Mouse (Mus musculus): Measurements from ENCODE around the gene Tbc1d23. TPM values are rescaled to one million over a fixed set of nuclear protein-coding genes. Genes with fewer than 3 reads are reported as not detected.

Tbc1d23 gene
- polyA plus RNA-seq, 1 experiment, result 17.5 TPM

DNA sequence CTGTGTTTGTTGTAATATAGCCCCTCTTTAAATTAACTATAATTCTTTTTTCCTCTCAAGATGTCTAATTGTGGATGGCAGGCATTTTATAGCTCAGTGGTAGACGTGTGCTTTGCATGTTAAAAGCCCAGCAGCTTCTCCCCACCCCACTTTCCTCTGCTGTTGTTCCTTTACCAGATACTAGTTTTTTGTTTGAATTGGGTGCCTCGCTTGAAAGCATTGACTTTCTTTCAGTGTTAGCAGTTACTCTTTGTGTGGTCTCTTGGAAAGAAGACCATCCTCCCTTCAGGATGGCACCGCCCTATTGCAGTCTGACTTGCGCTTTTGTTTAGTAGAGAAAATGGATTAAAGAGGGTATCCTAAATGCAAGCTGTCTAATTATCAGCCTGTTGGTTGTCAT lies 99.8 kb downstream of the Tbc1d23 start:
- H3K27me3 ChIP-seq (ENCODE audit: control insufficient read depth, insufficient read depth, low read length), result no peaks in the 10 kb centered on the region
- no peak overlapping the region for H3K4me3 ChIP-seq (ENCODE audit: control insufficient read depth, insufficient read depth, low read length)
- no peaks in the 10 kb centered on the region for H3K4me1 ChIP-seq (replicated peaks; ENCODE audit: control insufficient read depth, insufficient read depth, low read length)
- DNase-seq, result no peak
- TF ChIP-seq POLR2A (IDR thresholded peaks at IDR 0.05; ENCODE audit: control insufficient read depth, extremely low read depth, insufficient read depth, low read length, poor library complexity) (no peak), CTCF (IDR thresholded peaks at IDR 0.05; ENCODE audit: borderline replicate concordance, control insufficient read depth, extremely low read depth, insufficient read depth, low read length, poor library complexity) (no peak)
- no peak overlapping the region for H3K27ac ChIP-seq (ENCODE audit: control insufficient read depth, insufficient read depth, low read length)
- 98% methylated on average over 4 of the region's 4 CpGs for WGBS
- peaks cover 10% of the 10 kb centered on the region for H3K36me3 ChIP-seq (ENCODE audit: control insufficient read depth, insufficient read depth, low read length)

DNA sequence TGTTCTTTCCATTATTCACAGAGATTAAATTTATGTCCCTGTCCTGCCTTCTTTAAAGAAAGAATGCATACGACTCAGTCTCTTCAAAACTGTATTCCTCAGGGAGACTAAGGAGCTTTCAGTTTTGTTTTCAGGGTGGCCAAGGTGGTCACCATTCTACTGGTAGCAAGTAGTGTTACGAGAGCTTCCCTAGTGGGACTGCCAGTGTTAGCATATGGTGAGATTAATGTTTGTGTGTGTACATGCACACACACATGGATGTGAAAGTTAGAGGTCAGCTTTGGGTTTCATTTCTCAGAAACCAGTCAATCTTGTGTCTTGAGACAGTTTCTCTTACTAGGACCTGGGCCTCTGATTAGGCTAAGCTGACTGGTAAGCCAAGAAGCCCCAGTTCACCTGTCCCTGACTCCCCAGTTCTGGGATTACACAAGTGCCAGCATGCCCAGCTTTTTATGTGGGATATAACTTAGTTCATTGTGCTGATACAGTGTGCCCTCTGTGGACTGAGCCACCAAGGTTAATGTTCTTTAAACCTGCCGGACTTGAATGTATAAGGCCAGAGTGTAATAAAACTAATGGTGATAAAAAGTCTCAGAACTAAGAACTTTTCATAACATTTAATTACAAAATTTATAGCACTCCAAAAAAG lies 100.4 kb downstream of the Tbc1d23 start:
- no peaks in the 10 kb centered on the region for H3K4me1 ChIP-seq (replicated peaks; ENCODE audit: control insufficient read depth, insufficient read depth, low read length)
- DNase-seq, result no peak
- H3K4me3 ChIP-seq (ENCODE audit: control insufficient read depth, insufficient read depth, low read length), result no peak overlapping the region
- 76% methylated on average over 3 of the region's 3 CpGs for WGBS
- H3K36me3 ChIP-seq (ENCODE audit: control insufficient read depth, insufficient read depth, low read length), result peaks cover 10% of the 10 kb centered on the region
- TF ChIP-seq POLR2A (IDR thresholded peaks at IDR 0.05; ENCODE audit: control insufficient read depth, extremely low read depth, insufficient read depth, low read length, poor library complexity), result no peak
- no peak for TF ChIP-seq CTCF (IDR thresholded peaks at IDR 0.05; ENCODE audit: borderline replicate concordance, control insufficient read depth, extremely low read depth, insufficient read depth, low read length, poor library complexity)
- H3K27ac ChIP-seq (ENCODE audit: control insufficient read depth, insufficient read depth, low read length), result no peak overlapping the region
- no peaks in the 10 kb centered on the region for H3K27me3 ChIP-seq (ENCODE audit: control insufficient read depth, insufficient read depth, low read length)

DNA sequence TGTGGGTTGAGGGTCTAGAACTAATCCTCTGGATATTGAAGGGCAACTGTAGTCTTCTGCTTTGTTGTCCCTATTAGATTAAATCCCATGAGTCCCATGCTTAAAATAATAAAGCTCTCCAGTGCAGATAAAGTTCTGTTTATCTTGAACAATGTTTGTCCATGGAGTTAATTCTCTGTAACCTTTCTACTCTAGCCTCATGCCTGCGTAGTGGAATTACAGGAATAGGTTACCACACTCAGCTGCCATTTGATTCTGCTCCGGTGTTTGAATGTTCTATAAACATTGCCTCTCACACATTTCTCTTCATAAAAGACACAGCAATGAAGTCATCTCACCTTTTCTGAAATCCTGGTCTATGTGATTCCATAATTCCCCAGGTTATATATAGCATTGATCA lies 103.5 kb downstream of the Tbc1d23 start:
- Histone ChIP-seq H3K27ac (ENCODE audit: control insufficient read depth, insufficient read depth, low read length) (no peak overlapping the region), H3K4me3 (ENCODE audit: control insufficient read depth, insufficient read depth, low read length) (no peak overlapping the region), H3K36me3 (ENCODE audit: control insufficient read depth, insufficient read depth, low read length) (no peaks in the 10 kb centered on the region), H3K27me3 (ENCODE audit: control insufficient read depth, insufficient read depth, low read length) (no peaks in the 10 kb centered on the region), H3K4me1 (replicated peaks; ENCODE audit: control insufficient read depth, insufficient read depth, low read length) (no peaks in the 10 kb centered on the region)
- DNase-seq, result no peak
- TF ChIP-seq CTCF (IDR thresholded peaks at IDR 0.05; ENCODE audit: borderline replicate concordance, control insufficient read depth, extremely low read depth, insufficient read depth, low read length, poor library complexity), result no peak
- TF ChIP-seq POLR2A (IDR thresholded peaks at IDR 0.05; ENCODE audit: control insufficient read depth, extremely low read depth, insufficient read depth, low read length, poor library complexity), result no peak
- 92% methylated on average over 2 of the region's 2 CpGs for WGBS

DNA sequence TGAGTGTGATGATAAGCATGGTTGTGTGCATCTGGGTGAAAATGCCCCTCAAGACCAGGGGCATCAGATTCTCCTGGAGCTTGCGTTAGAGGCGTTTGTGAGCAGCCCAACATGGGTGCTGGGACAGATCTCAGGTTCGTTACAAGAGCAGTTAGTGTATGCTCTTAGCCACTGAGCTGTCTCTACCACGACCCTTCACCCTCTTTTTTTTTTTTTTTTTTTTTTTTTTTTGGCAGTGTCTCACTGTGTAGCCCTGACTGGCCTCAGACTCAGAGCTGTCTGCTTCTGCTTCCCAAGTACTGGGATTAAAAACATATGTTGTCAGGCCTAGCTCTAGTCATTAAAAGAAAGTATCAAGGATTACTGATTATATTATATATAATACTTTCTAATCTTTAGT lies 105.0 kb downstream of the Tbc1d23 start:
- Histone ChIP-seq H3K36me3 (ENCODE audit: control insufficient read depth, insufficient read depth, low read length) (no peaks in the 10 kb centered on the region), H3K4me3 (ENCODE audit: control insufficient read depth, insufficient read depth, low read length) (no peak overlapping the region), H3K27me3 (ENCODE audit: control insufficient read depth, insufficient read depth, low read length) (no peaks in the 10 kb centered on the region), H3K27ac (ENCODE audit: control insufficient read depth, insufficient read depth, low read length) (no peak overlapping the region), H3K4me1 (replicated peaks; ENCODE audit: control insufficient read depth, insufficient read depth, low read length) (no peaks in the 10 kb centered on the region)
- WGBS, result 70% methylated on average over 4 of the region's 4 CpGs
- no peak for DNase-seq
- TF ChIP-seq POLR2A (IDR thresholded peaks at IDR 0.05; ENCODE audit: control insufficient read depth, extremely low read depth, insufficient read depth, low read length, poor library complexity) (no peak), CTCF (IDR thresholded peaks at IDR 0.05; ENCODE audit: borderline replicate concordance, control insufficient read depth, extremely low read depth, insufficient read depth, low read length, poor library complexity) (no peak)

DNA sequence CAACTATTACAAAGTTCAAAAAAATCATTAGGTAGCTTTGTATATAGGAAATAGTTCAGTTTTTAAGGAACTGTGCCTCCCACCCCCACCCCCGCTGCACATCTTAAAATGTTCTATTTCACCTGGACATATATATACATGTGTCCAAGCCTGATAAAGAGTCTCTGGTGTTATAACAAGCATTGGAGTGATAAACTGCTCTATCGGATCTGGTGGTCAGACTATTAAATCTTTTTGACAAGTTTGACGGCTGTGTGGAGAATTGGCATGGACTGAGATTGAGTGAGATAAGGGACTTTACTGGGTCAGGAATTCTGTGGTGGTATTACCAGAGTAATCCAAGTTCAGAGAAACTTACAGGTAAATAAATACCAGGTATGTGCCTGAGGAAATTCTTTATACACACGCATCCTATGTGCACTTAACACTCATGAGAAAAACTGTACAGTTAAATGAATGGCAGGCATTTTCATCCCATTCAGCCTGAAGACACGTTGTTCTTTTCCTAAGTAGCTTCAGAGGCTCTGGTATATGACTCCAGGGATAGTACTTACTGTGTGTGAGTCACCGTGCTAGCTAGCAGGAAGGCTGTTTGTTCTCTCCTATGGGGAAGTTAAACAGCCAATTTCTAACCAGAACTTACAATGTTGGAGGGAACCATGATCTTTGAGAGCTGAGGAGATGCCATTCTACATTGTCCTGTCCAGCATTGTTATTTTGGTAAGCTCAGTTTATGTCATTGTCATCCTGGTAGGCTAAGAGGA lies 108.4 kb downstream of the Tbc1d23 start:
- H3K27ac ChIP-seq (ENCODE audit: control insufficient read depth, insufficient read depth, low read length), result no peak overlapping the region

DNA sequence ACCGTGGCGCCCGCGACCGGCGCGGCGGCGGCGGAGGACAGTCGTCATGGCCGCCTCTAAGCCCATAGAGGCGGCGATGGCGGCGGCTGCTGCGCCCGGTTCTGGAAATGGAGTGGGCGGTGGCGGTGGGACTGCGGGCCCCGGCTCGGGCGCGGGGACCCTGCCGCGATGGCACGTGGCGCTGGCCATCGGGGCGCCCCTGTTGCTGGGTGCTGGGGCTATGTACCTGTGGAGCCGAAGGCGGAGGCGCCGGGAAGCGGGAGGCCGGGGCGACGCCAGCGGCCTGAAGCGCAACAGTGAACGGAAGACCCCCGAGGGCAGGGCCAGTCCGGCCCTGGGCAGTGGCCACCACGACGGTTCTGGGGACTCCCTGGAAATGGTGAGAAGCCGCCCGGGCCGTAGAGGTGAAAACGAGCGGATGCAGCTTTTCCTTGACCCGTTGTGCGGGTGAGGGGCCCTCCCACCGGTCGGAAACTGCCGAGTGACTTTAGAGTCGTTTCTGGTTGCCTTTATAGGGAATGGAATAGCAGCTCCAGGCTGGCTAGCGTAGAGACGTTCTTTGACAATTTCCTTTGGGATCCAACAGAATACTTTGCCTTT lies 109.4 kb downstream of the Tbc1d23 start:
- no peak for DNase-seq
- TF ChIP-seq POLR2A (IDR thresholded peaks at IDR 0.05; ENCODE audit: control insufficient read depth, extremely low read depth, insufficient read depth, low read length, poor library complexity), result no peak
- TF ChIP-seq CTCF (IDR thresholded peaks at IDR 0.05; ENCODE audit: borderline replicate concordance, control insufficient read depth, extremely low read depth, insufficient read depth, low read length, poor library complexity), result no peak
- H3K4me1 ChIP-seq (replicated peaks; ENCODE audit: control insufficient read depth, insufficient read depth, low read length), result no peaks in the 10 kb centered on the region
- H3K4me3 ChIP-seq (ENCODE audit: control insufficient read depth, insufficient read depth, low read length), result peak overlapping the region; percentile 94
- H3K36me3 ChIP-seq (ENCODE audit: control insufficient read depth, insufficient read depth, low read length), result no peaks in the 10 kb centered on the region
- peaks cover 2% of the 10 kb centered on the region; the same call in 1 of the 2 replicates for H3K27me3 ChIP-seq (ENCODE audit: control insufficient read depth, insufficient read depth, low read length)
- WGBS, result under 1% methylated on average over 59 of the region's 59 CpGs
- peak overlapping the region; percentile 11; the same call in 1 of the 2 replicates for H3K27ac ChIP-seq (ENCODE audit: control insufficient read depth, insufficient read depth, low read length)

More for the DNA sequence above, 108.4 kb downstream of the Tbc1d23 start:
- TF ChIP-seq POLR2A (IDR thresholded peaks at IDR 0.05; ENCODE audit: control insufficient read depth, extremely low read depth, insufficient read depth, low read length, poor library complexity) (no peak), CTCF (IDR thresholded peaks at IDR 0.05; ENCODE audit: borderline replicate concordance, control insufficient read depth, extremely low read depth, insufficient read depth, low read length, poor library complexity) (no peak)
- Histone ChIP-seq H3K4me3 (ENCODE audit: control insufficient read depth, insufficient read depth, low read length) (no peak overlapping the region), H3K27me3 (ENCODE audit: control insufficient read depth, insufficient read depth, low read length) (peaks cover 2% of the 10 kb centered on the region; the same call in 1 of the 2 replicates), H3K36me3 (ENCODE audit: control insufficient read depth, insufficient read depth, low read length) (no peaks in the 10 kb centered on the region), H3K4me1 (replicated peaks; ENCODE audit: control insufficient read depth, insufficient read depth, low read length) (no peaks in the 10 kb centered on the region)
- no peak for DNase-seq
- WGBS, result 24% methylated on average over 6 of the region's 6 CpGs
